Mouse (Mus musculus): ENCODE data around the gene Atp6v1e2. TPM values are rescaled to one million over a fixed set of nuclear protein-coding genes. Genes with fewer than 3 reads are reported as not detected.

The Atp6v1e2 gene
- polyA plus RNA-seq, 1 experiment from 2014 or later = not detected

DNA sequence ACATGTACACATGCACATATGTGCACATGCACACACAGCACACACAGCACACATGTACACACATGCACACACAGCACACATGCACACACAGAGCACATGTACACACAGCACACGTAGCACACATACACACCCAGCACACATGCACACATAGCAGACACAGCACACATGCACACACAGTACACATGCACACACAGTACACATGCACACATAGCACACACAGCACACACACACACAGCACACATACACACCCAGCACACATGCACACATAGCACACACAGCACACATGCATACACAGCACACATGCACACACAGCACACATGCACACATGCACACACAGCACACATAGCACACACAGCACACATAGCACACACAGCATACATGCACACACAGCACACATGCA is 33.5 kb upstream of the Atp6v1e2 start:
- no peak for DNase-seq (ENCODE audit: low spot score)
- Histone ChIP-seq H3K4me3 (ENCODE audit: low read depth, low read length) (no peak overlapping the region), H3K4me1 (ENCODE audit: control insufficient read depth, insufficient read depth, low read length) (no peaks in the 10 kb centered on the region), H3K9ac (ENCODE audit: low read length) (no peak overlapping the region), H3K27me3 (ENCODE audit: control insufficient read depth, insufficient read depth, low read length) (no peaks in the 10 kb centered on the region), H3K27ac (replicated peaks; ENCODE audit: low read depth, low read length) (no peak overlapping the region), H3K36me3 (ENCODE audit: control insufficient read depth, insufficient read depth, low read length) (peaks cover 2% of the 10 kb centered on the region), H3K4me2 (ENCODE audit: low read depth, severe bottlenecking) (no peak overlapping the region), H3K9me3 (ENCODE audit: control insufficient read depth, low read length) (no peaks in the 10 kb centered on the region)
- WGBS = 88% methylated on average over 1 of the region's 1 CpGs
- ATAC-seq (ENCODE audit: insufficient number of reproducible peaks, low FRiP score, low TSS enrichment, low read depth) = no peak

DNA sequence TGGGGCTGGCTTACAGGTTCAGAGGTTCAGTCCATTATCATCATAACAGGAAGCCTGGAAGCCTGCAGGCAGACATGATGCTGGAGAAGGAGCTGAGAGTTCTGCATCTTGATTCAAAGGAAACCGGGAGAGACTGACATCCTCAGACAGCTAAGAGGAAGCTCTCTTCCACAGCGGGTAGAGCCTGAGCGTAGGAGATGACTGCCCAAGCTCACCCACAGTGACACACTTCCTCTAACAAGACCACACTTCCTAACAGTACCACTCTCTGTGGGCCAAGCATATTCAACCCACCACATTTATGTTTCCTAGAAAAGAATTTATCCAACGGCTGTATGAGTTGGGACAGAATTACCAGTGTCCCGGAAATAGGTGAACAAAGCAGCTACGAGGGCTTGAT is 30.8 kb upstream of the Atp6v1e2 start:
- WGBS = 96% methylated on average over 6 of the region's 6 CpGs
- H3K36me3 ChIP-seq (ENCODE audit: control insufficient read depth, insufficient read depth, low read length) = peaks cover 3% of the 10 kb centered on the region
- H3K4me2 ChIP-seq (ENCODE audit: low read depth, severe bottlenecking) = no peak overlapping the region

DNA sequence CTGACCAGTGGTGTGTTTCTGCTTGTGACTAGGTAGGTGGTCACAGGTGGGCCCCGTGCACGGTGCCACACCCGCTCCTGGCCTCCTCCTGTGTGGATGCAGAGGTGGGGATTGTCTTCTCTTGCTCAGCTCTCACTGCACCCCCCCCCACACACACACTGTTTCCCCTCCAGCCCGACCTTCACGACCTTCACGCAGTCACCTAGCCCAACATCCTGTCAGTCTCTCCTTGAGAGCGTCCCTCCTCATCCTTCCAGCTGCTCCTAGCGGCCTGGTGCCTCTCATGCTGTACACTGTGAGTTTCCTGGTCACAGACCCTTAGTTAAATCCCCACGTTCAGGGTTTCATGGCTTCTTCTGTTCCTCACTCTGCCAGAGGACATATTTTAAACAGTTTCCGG is 28.7 kb upstream of the Atp6v1e2 start:
- Histone ChIP-seq H3K9me3 (ENCODE audit: control insufficient read depth, low read length) (no peaks in the 10 kb centered on the region), H3K4me2 (ENCODE audit: low read depth, severe bottlenecking) (no peak overlapping the region), H3K4me3 (ENCODE audit: low read depth, low read length) (no peak overlapping the region), H3K4me1 (ENCODE audit: control insufficient read depth, insufficient read depth, low read length) (no peaks in the 10 kb centered on the region), H3K27me3 (ENCODE audit: control insufficient read depth, insufficient read depth, low read length) (no peaks in the 10 kb centered on the region), H3K36me3 (ENCODE audit: control insufficient read depth, insufficient read depth, low read length) (peaks cover 3% of the 10 kb centered on the region), H3K9ac (ENCODE audit: low read length) (no peak overlapping the region), H3K27ac (replicated peaks; ENCODE audit: low read depth, low read length) (no peak overlapping the region)
- WGBS = 74% methylated on average over 10 of the region's 10 CpGs
- DNase-seq (ENCODE audit: low spot score) = no peak
- ATAC-seq (ENCODE audit: insufficient number of reproducible peaks, low FRiP score, low TSS enrichment, low read depth) = no peak

More for the DNA sequence above, 30.8 kb upstream of the Atp6v1e2 start:
- H3K4me1 ChIP-seq (ENCODE audit: control insufficient read depth, insufficient read depth, low read length) = no peaks in the 10 kb centered on the region
- H3K9ac ChIP-seq (ENCODE audit: low read length) = no peak overlapping the region
- no peak for DNase-seq (ENCODE audit: low spot score)
- H3K9me3 ChIP-seq (ENCODE audit: control insufficient read depth, low read length) = no peaks in the 10 kb centered on the region
- H3K27ac ChIP-seq (replicated peaks; ENCODE audit: low read depth, low read length) = no peak overlapping the region
- ATAC-seq (ENCODE audit: insufficient number of reproducible peaks, low FRiP score, low TSS enrichment, low read depth) = no peak
- H3K4me3 ChIP-seq (ENCODE audit: low read depth, low read length) = no peak overlapping the region
- H3K27me3 ChIP-seq (ENCODE audit: control insufficient read depth, insufficient read depth, low read length) = no peaks in the 10 kb centered on the region

DNA sequence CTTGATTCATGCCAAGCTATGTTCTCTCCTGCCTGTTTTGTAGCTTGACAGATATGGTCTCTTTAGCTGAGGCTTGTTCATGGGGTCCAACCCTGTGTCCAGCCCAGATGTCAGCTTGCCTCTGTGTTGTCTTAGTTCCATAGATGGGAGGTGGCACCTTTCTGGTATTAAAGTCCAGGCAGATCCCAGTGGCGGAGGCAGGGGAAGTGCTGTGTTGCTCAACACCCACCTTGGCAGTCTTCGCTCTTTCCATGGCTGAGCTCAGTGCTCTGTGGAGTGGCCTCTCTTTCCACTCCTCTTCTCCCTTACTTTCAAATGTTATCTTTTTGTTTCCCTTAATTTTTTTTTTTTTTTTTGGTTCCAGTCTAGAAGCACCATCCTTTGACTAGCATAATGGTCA is 25.4 kb upstream of the Atp6v1e2 start:
- ATAC-seq (ENCODE audit: insufficient number of reproducible peaks, low FRiP score, low TSS enrichment, low read depth) = no peak
- WGBS = 95% methylated on average over 2 of the region's 2 CpGs
- H3K9ac ChIP-seq (ENCODE audit: low read length) = no peak overlapping the region
- H3K27ac ChIP-seq (replicated peaks; ENCODE audit: low read depth, low read length) = no peak overlapping the region
- H3K4me1 ChIP-seq (ENCODE audit: control insufficient read depth, insufficient read depth, low read length) = no peaks in the 10 kb centered on the region
- no peak for DNase-seq (ENCODE audit: low spot score)
- H3K4me2 ChIP-seq (ENCODE audit: low read depth, severe bottlenecking) = no peak overlapping the region
- H3K36me3 ChIP-seq (ENCODE audit: control insufficient read depth, insufficient read depth, low read length) = peaks cover 3% of the 10 kb centered on the region
- no peaks in the 10 kb centered on the region for H3K9me3 ChIP-seq (ENCODE audit: control insufficient read depth, low read length)
- no peaks in the 10 kb centered on the region for H3K27me3 ChIP-seq (ENCODE audit: control insufficient read depth, insufficient read depth, low read length)
- no peak overlapping the region for H3K4me3 ChIP-seq (ENCODE audit: low read depth, low read length)

DNA sequence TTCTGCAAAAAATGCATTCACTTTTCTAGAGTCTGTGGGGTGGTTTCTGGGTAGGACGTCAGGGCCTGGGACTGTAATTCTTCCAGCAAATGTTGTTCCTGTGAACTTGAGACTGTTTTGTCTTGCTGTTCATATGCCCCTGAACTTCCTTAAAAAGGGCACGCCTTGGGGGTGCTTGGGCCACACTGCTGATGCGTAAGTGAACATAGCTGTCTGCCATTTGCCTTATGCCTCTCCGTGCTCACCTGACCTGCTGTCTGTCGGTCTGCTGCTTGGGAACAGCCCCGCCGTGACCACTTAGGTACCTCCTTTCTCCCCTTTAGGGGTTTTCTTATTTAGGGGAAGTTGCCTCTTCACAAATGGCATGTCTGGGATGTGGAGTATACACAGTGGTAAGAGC is 24.2 kb upstream of the Atp6v1e2 start:
- H3K36me3 ChIP-seq (ENCODE audit: control insufficient read depth, insufficient read depth, low read length) = peaks cover 3% of the 10 kb centered on the region
- WGBS = 90% methylated on average over 7 of the region's 7 CpGs
- H3K4me2 ChIP-seq (ENCODE audit: low read depth, severe bottlenecking) = no peak overlapping the region
- H3K4me1 ChIP-seq (ENCODE audit: control insufficient read depth, insufficient read depth, low read length) = no peaks in the 10 kb centered on the region
- no peaks in the 10 kb centered on the region for H3K9me3 ChIP-seq (ENCODE audit: control insufficient read depth, low read length)
- no peak overlapping the region for H3K27ac ChIP-seq (replicated peaks; ENCODE audit: low read depth, low read length)
- ATAC-seq (ENCODE audit: insufficient number of reproducible peaks, low FRiP score, low TSS enrichment, low read depth) (no peak), DNase-seq (ENCODE audit: low spot score) (no peak)
- no peaks in the 10 kb centered on the region for H3K27me3 ChIP-seq (ENCODE audit: control insufficient read depth, insufficient read depth, low read length)
- no peak overlapping the region for H3K4me3 ChIP-seq (ENCODE audit: low read depth, low read length)
- H3K9ac ChIP-seq (ENCODE audit: low read length) = no peak overlapping the region

DNA sequence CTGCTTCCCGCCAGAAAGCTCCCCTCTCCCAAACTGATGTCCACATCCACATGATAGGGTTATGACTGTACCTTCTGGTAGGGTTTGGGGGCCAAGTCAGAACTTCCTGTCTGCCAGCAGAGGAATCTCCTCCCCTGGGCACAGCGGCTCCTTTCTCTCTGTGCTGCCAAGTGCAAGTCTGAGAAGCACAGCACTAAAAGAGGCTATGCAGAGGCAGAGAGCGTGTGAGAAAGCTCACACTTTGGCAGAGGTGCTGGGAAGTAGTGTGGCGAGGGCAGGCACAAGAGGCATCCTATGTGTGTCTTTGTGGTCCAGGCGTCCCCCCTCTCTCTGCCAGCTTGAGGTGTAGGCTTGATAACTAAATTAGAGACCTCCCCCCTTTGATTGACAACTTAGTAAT is 23.3 kb upstream of the Atp6v1e2 start:
- ATAC-seq (ENCODE audit: insufficient number of reproducible peaks, low FRiP score, low TSS enrichment, low read depth) = no peak
- H3K4me2 ChIP-seq (ENCODE audit: low read depth, severe bottlenecking) = no peak overlapping the region
- no peak overlapping the region for H3K9ac ChIP-seq (ENCODE audit: low read length)
- 79% methylated on average over 5 of the region's 5 CpGs for whole genome bisulfite sequencing
- no peaks in the 10 kb centered on the region for H3K27me3 ChIP-seq (ENCODE audit: control insufficient read depth, insufficient read depth, low read length)
- H3K4me1 ChIP-seq (ENCODE audit: control insufficient read depth, insufficient read depth, low read length) = no peaks in the 10 kb centered on the region
- no peaks in the 10 kb centered on the region; the same call in 1 of the 2 replicates for H3K36me3 ChIP-seq (ENCODE audit: control insufficient read depth, insufficient read depth, low read length)
- H3K4me3 ChIP-seq (ENCODE audit: low read depth, low read length) = no peak overlapping the region
- no peak overlapping the region for H3K27ac ChIP-seq (replicated peaks; ENCODE audit: low read depth, low read length)
- H3K9me3 ChIP-seq (ENCODE audit: control insufficient read depth, low read length) = no peaks in the 10 kb centered on the region
- DNase-seq (ENCODE audit: low spot score) = no peak

DNA sequence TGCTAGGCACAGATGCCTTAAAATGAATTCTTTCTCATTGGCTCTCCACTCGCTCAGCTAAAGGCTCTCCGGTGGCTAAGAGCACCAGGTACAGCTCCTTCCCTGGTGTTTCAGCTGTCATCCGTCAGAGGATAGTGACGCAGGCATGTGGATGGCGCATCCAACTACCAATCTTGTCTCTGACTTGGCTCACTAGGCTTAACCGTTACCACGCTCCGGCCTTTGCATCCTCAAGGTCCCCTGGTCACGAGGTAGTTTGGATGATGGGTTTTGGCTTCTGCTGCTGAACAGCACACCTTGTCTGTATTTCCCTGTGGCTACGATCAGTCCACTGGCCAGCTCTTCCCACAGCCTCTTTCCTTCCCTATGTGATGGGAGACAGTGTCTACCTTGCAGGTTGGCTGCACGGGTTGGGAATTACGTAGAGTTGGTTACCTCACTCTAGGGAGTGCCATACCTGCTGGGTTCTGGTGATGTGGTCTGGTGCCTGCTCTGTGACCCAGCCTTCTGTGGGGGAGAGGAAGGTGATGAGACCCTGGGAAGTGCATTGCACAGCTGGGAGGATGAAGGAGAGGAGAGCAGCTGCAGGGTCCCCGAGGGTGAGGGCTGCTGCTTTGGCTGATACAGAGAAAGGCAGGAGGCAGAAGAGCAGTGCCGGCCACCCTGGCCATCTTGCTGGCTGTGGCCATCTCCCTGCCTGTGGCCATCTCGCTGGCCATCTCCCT is 22.5 kb upstream of the Atp6v1e2 start:
- Histone ChIP-seq H3K36me3 (ENCODE audit: control insufficient read depth, insufficient read depth, low read length) (no peaks in the 10 kb centered on the region; the same call in 1 of the 2 replicates), H3K4me1 (ENCODE audit: control insufficient read depth, insufficient read depth, low read length) (peaks cover 2% of the 10 kb centered on the region; the same call in 1 of the 2 replicates), H3K27ac (replicated peaks; ENCODE audit: low read depth, low read length) (no peak overlapping the region), H3K9ac (ENCODE audit: low read length) (no peak overlapping the region), H3K27me3 (ENCODE audit: control insufficient read depth, insufficient read depth, low read length) (no peaks in the 10 kb centered on the region), H3K4me3 (ENCODE audit: low read depth, low read length) (no peak overlapping the region), H3K9me3 (ENCODE audit: control insufficient read depth, low read length) (no peaks in the 10 kb centered on the region), H3K4me2 (ENCODE audit: low read depth, severe bottlenecking) (no peak overlapping the region)
- no peak for DNase-seq (ENCODE audit: low spot score)
- ATAC-seq (ENCODE audit: insufficient number of reproducible peaks, low FRiP score, low TSS enrichment, low read depth) = no peak
- 93% methylated on average over 15 of the region's 15 CpGs for WGBS

DNA sequence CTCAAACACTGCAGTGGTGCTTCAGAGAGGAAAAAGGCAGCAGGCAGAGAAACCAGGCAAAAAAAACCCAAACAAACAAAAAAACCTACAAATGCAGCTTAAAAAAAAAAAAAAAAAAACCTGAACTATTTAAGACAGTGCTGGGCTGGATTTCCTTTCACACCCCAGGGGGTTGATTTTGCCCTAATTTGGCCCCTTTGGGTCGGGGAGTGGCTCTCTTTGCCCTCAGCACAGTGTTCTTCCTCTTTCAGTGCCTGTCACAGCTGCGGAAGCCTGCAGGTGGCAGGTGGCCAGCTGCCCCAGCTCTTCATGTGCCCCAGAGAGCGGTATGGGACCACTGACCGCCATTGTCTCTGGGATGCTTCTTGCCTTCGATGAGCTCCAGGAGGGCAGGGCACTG is 21.9 kb upstream of the Atp6v1e2 start:
- no peak overlapping the region for H3K27ac ChIP-seq (replicated peaks; ENCODE audit: low read depth, low read length)
- 74% methylated on average over 5 of the region's 5 CpGs for WGBS
- H3K4me2 ChIP-seq (ENCODE audit: low read depth, severe bottlenecking) = no peak overlapping the region
- no peaks in the 10 kb centered on the region; the same call in 1 of the 2 replicates for H3K36me3 ChIP-seq (ENCODE audit: control insufficient read depth, insufficient read depth, low read length)
- no peak for ATAC-seq (ENCODE audit: insufficient number of reproducible peaks, low FRiP score, low TSS enrichment, low read depth)
- no peak for DNase-seq (ENCODE audit: low spot score)
- peaks cover 7% of the 10 kb centered on the region for H3K4me1 ChIP-seq (ENCODE audit: control insufficient read depth, insufficient read depth, low read length)
- no peak overlapping the region for H3K9ac ChIP-seq (ENCODE audit: low read length)
- H3K9me3 ChIP-seq (ENCODE audit: control insufficient read depth, low read length) = no peaks in the 10 kb centered on the region
- no peaks in the 10 kb centered on the region for H3K27me3 ChIP-seq (ENCODE audit: control insufficient read depth, insufficient read depth, low read length)
- H3K4me3 ChIP-seq (ENCODE audit: low read depth, low read length) = no peak overlapping the region

DNA sequence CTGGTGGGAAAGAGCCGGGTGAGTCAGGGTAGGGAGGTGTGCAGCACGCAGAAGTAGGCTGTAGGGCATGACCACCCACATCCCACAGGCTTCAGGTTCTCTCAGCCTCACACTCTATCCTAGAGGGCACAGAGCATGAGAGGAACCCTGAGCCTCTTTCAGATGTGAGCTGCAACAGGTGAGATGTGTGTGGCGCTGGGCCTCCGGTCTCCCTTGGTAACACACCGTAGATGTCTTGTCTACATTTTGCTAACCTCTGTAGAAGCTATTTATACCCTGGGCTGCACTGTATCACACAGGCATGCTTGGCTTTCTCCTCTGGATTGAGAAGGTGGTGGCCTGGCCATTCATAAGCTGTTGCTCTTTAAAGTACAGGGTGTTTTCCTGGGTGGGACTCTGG is 20.9 kb upstream of the Atp6v1e2 start:
- peaks cover 7% of the 10 kb centered on the region for H3K4me1 ChIP-seq (ENCODE audit: control insufficient read depth, insufficient read depth, low read length)
- H3K27me3 ChIP-seq (ENCODE audit: control insufficient read depth, insufficient read depth, low read length) = no peaks in the 10 kb centered on the region
- WGBS = 91% methylated on average over 5 of the region's 5 CpGs
- no peak for DNase-seq (ENCODE audit: low spot score)
- no peak overlapping the region for H3K4me3 ChIP-seq (ENCODE audit: low read depth, low read length)
- H3K4me2 ChIP-seq (ENCODE audit: low read depth, severe bottlenecking) = no peak overlapping the region
- ATAC-seq (ENCODE audit: insufficient number of reproducible peaks, low FRiP score, low TSS enrichment, low read depth) = no peak
- H3K27ac ChIP-seq (replicated peaks; ENCODE audit: low read depth, low read length) = no peak overlapping the region
- H3K9ac ChIP-seq (ENCODE audit: low read length) = no peak overlapping the region
- no peaks in the 10 kb centered on the region for H3K9me3 ChIP-seq (ENCODE audit: control insufficient read depth, low read length)
- H3K36me3 ChIP-seq (ENCODE audit: control insufficient read depth, insufficient read depth, low read length) = no peaks in the 10 kb centered on the region; the same call in 1 of the 2 replicates
